Mouse (Mus musculus) hindbrain, embryonic 14.5 days (tissue): ENCODE measurements around the gene Pof1b. TPM values are rescaled to one million over a fixed set of nuclear protein-coding genes. Genes with fewer than 3 reads are reported as not detected.

ENCODE experiments used
- ATAC-seq: fragments of 200-750 bp; cut with Nextera tagmentation; 2 replicates; pipeline ENCODE4 v1.8.0; 2017; ENCODE audit warnings: moderate number of reproducible peaks, mild to moderate bottlenecking, moderate TSS enrichment, moderate library complexity; ENCODE audit not compliant: low FRiP score
- DNase-seq: peaks from one replicate; pipeline ENCODE4 v3.0.0-alpha.2; 2015; ENCODE audit warnings: low spot score
- H3K27ac ChIP-seq: fragments of 300-500 bp; sonication (generic); 2 replicates; pipeline ENCODE4 v1.5.1; 2014; ENCODE audit warnings: mild to moderate bottlenecking, moderate library complexity
- H3K27me3 ChIP-seq: fragments of 300-500 bp; sonication (generic); 2 replicates; pipeline ENCODE4 v1.6.1; 2014; ENCODE audit warnings: mild to moderate bottlenecking, low read length, mixed read lengths; ENCODE audit not compliant: control insufficient read depth, insufficient read depth
- H3K36me3 ChIP-seq: fragments of 300-500 bp; sonication (generic); replicated peaks from 2 replicates; pipeline ENCODE4 v1.6.1; 2014; ENCODE audit not compliant: control insufficient read depth, insufficient read depth
- H3K4me1 ChIP-seq: fragments of 300-500 bp; sonication (generic); replicated peaks from 2 replicates; pipeline ENCODE4 v1.6.1; 2014; ENCODE audit warnings: antibody characterized with exemption, low read length, mixed read lengths; ENCODE audit not compliant: control insufficient read depth, insufficient read depth
- H3K4me2 ChIP-seq: fragments of 300-500 bp; sonication (generic); replicated peaks from 2 replicates; pipeline ENCODE4 v1.6.1; 2014; ENCODE audit warnings: mild to moderate bottlenecking, moderate library complexity
- H3K4me3 ChIP-seq: fragments of 300-500 bp; sonication (generic); replicated peaks from 2 replicates; pipeline ENCODE4 v1.5.1; 2014; ENCODE audit warnings: mild to moderate bottlenecking, low read length
- H3K9ac ChIP-seq: fragments of 300-500 bp; sonication (generic); 2 replicates; pipeline ENCODE4 v1.6.1; 2014
- H3K9me3 ChIP-seq: fragments of 300-500 bp; sonication (generic); 2 replicates; pipeline ENCODE4 v1.6.1; 2016; ENCODE audit warnings: low read length; ENCODE audit not compliant: control insufficient read depth
- WGBS: fragments of 180-500 bp; shearing (Covaris S2); extraction: QIAGEN DNeasy Blood & Tissue Kit; methylation state at CpG from one replicate; pipeline ENCODE4 v1.1.7; 2014; 5-methylcytosine and 5-hydroxymethylcytosine counted together
- polyA plus RNA-seq: library from polyadenylated mRNA; unstranded; fragments of >200 nt; fragmentation: Nextera tagmentation; extraction: Ambion mirVana; gene quantifications from 2 replicates; pipeline ENCODE4 v1.2.1, GENCODE M21; 2014

Gene Pof1b
- 0.16 and 0.19 TPM in 2 replicates for polyA plus RNA-seq

DNA sequence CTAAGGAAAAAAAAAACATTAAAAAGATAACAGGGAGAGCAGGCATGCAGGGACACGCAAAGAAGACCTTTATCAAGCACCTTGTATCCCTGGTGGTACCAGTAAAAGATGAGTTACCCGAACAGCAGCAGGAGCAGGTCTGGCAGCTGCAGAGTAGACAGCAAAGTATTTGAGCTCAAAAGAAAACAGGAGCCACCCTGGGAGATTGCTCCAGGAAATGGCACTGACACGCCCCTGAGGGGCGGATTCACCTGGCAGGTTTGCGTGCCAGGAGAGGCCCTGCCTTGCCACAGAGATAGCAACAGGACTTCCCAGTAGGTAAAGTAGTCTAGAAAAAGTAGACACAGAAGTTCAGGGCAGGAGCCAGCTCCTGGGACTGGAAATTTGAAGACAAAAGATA, at the start of gene Pof1b:
Pof1b (minus strand) TSS at position 144 of the 400 bp plus-strand sequence.
- no peak for DNase-seq
- H3K4me2 ChIP-seq = no peak within 1 kb of the TSS
- H3K9ac ChIP-seq = no peak within 1 kb of the TSS
- no peak within 1 kb of the TSS for H3K27ac ChIP-seq
- WGBS = 74% methylated on average over 5 of the region's 5 CpGs
- H3K4me3 ChIP-seq = no peak within 1 kb of the TSS
- H3K27me3 ChIP-seq = no peaks in the 10 kb centered on the region
- H3K4me1 ChIP-seq = no peaks in the 10 kb centered on the region
- ATAC-seq = no peak
- H3K9me3 ChIP-seq = no peaks in the 10 kb centered on the region
- H3K36me3 ChIP-seq = no peaks in the 10 kb centered on the region

GRCm38 (mm10) chrX:112716587-112716986, 18.1 kb upstream of the Pof1b start:
- Histone ChIP-seq H3K4me2 (no peak overlapping the region), H3K36me3 (no peaks in the 10 kb centered on the region), H3K4me1 (no peaks in the 10 kb centered on the region), H3K9ac (no peak overlapping the region), H3K9me3 (no peaks in the 10 kb centered on the region), H3K4me3 (no peak overlapping the region), H3K27ac (no peak overlapping the region), H3K27me3 (no peaks in the 10 kb centered on the region)
- DNase-seq (no peak), ATAC-seq (no peak)

DNA sequence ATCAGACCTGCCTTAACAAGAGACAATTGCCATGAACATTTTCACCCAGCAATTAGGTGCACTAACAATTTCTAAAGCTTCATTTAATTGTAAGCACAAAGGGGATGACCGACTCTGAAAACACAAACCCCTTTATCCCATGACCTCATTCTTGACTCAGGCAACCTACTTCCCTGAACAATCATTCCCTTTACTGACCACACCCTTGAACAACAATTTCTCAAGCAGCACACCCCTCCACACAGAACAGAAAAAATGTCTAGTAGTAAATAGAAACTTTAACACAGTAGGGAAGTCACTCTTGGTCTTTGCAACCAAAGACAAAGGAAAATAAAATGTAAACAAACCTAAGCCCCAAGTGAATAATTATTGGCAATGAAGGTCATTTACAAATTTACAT, 4.1 kb downstream of the Pof1b start:
- WGBS = 59% methylated on average over 1 of the region's 1 CpGs
- no peak for ATAC-seq
- Histone ChIP-seq H3K9ac (no peak overlapping the region), H3K9me3 (no peaks in the 10 kb centered on the region), H3K36me3 (no peaks in the 10 kb centered on the region), H3K4me3 (no peak overlapping the region), H3K4me1 (no peaks in the 10 kb centered on the region), H3K27ac (no peak overlapping the region), H3K27me3 (no peaks in the 10 kb centered on the region), H3K4me2 (no peak overlapping the region)
- no peak for DNase-seq

- H3K4me2 ChIP-seq = no peak overlapping the region
- WGBS = 74% methylated on average over 5 of the region's 5 CpGs
- H3K36me3 ChIP-seq = no peaks in the 10 kb centered on the region
- no peaks in the 10 kb centered on the region for H3K9me3 ChIP-seq
- no peak overlapping the region for H3K9ac ChIP-seq
- ATAC-seq (no peak), DNase-seq (no peak)
- H3K27me3 ChIP-seq = no peaks in the 10 kb centered on the region
- H3K4me1 ChIP-seq = no peaks in the 10 kb centered on the region
- H3K4me3 ChIP-seq = no peak overlapping the region
- no peak overlapping the region for H3K27ac ChIP-seq
These were observed 17.8 kb downstream of the Pof1b start for GRCm38 (mm10) chrX:112680605-112681004.

GRCm38 (mm10) chrX:112675525-112675924, 22.9 kb downstream of the Pof1b start:
- H3K4me3 ChIP-seq = no peak overlapping the region
- H3K4me2 ChIP-seq = no peak overlapping the region
- ATAC-seq (no peak), DNase-seq (no peak)
- no peak overlapping the region for H3K9ac ChIP-seq
- H3K9me3 ChIP-seq = no peaks in the 10 kb centered on the region
- no peaks in the 10 kb centered on the region for H3K4me1 ChIP-seq
- H3K27me3 ChIP-seq = no peaks in the 10 kb centered on the region
- H3K36me3 ChIP-seq = no peaks in the 10 kb centered on the region
- H3K27ac ChIP-seq = no peak overlapping the region
- 71% methylated on average over 1 of the region's 1 CpGs for WGBS

DNA sequence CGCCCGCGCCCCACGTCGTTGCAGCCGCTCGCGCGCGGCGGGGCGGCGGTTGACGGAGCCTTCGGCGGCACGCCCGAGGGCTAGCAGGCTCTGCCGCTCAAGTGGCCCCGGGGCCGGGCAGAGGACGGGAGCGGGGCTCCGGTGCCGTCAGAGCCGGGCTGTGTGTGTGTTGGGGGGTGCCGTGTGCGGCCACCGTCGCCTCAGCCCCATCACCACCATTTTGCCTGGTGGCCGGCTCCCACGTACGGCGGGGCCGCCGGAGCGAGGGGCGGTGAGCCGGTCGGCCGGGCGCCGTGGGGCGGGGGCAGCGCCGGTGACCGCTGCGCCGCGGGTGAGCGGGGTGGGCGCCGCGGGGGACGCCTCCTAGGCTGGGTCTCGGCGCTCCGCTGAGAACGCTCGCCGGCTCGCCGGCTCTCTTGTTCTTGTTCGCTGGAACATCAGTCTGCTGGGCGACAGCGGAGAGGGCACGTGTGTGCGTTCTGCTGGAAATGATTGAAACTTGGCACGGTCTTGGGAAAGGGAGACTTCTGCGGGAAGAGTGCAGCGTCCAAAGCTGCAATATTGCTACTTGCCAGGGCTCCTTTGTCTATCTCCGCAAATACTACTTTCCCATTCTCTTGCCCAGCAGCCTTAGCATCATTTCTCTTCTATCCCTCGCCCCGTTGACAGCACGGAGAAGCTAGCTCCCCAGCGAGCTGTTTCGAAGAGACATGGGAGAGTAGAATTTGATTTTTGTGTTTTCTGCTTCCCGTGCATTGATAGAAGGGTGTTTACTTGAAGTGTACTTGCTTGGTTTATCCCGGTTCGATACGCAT, 96.9 kb downstream of the Pof1b start:
- DNase-seq = peak; percentile 54

DNA sequence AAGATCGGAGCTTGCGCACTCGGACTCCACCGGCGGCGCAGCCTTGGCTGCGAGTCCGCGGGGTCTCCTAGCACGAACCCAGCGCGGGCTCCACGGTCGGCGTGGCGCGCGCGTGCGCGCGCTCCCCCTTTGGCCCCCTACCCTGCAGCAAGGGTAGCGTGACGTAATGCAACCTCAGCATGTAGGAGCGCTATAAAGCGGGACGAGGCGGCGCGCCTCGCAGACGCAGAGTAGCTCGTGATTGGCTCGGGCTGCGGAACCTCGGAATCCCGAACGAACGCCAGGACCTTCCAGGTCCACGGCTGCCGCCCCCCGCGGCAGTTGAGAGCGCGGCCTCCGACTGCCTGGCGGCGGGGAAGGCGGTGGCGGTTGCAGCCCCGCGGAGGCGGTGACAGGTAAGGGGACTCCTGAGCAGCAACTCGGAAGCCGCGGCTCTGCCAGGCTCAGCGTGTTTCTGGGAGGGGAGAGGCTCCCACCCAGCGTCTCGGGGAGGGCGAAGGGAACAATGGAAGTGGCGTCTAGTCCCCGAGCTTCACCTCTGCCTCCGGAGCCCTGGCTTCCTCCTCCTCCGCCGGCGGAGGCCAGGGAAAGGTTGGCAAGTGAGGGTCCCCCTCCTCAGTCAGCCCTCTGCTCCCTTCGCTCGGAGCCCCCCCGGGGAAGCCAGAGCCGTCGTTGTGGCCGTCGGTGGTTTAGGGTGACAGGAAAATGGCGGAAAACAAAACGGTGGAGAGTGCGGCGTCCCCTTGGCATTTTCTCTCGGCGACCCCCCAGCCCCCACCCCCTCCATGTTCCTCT, 97.7 kb downstream of the Pof1b start, which contains the start of gene Zfp711:
Zfp711 (plus strand) TSS at position 16 of the 795 bp plus-strand sequence.
- H3K4me1 ChIP-seq = no peaks in the 10 kb centered on the region
- H3K27ac ChIP-seq = peak within 1 kb of the TSS; percentile 91
- H3K9ac ChIP-seq = peak within 1 kb of the TSS; percentile 85
- no peaks in the 10 kb centered on the region for H3K9me3 ChIP-seq
- peak; percentile 98 for ATAC-seq
- peak within 1 kb of the TSS; percentile 51 for H3K4me2 ChIP-seq
- H3K27me3 ChIP-seq = no peaks in the 10 kb centered on the region
- no peaks in the 10 kb centered on the region for H3K36me3 ChIP-seq
- 19% methylated on average over 59 of the region's 79 CpGs for WGBS
- peak; percentile 84 for DNase-seq
- H3K4me3 ChIP-seq = peak within 1 kb of the TSS; percentile 63

More for the DNA sequence above, 96.9 kb downstream of the Pof1b start:
- WGBS = 16% methylated on average over 53 of the region's 81 CpGs
- no peaks in the 10 kb centered on the region for H3K9me3 ChIP-seq
- H3K27ac ChIP-seq = peak overlapping the region; percentile 91
- H3K27me3 ChIP-seq = no peaks in the 10 kb centered on the region
- H3K36me3 ChIP-seq = no peaks in the 10 kb centered on the region
- H3K4me3 ChIP-seq = peak overlapping the region; percentile 63
- peak overlapping the region; percentile 85 for H3K9ac ChIP-seq
- peak overlapping the region; percentile 51 for H3K4me2 ChIP-seq
- peak; percentile 74 for ATAC-seq
- H3K4me1 ChIP-seq = no peaks in the 10 kb centered on the region

Other genes starting within 250 kb of the Pof1b start
- gene 2010106E10Rik, start 203.4 kb downstream of the Pof1b start, polyA plus RNA-seq = 0.20 TPM in 1 of 2 replicates, not detected in the other
- gene Zfp711, start 98.1 kb downstream of the Pof1b start, polyA plus RNA-seq = 41.0 and 44.8 TPM in 2 replicates